In genomic region chr6:112694492-112694891, GRCm38 (mm10) we compare ENCODE assay signal across 16 mouse cellular contexts.
"Had no signal": no experiment of that assay in that cellular context is flagged by ENCODE, and none has a peak within 500 bp of the region (broad histone marks: within the 10 kb centered on the region; RNA-seq: fewer than 3 reads in every experiment).

No protein-coding gene starts in this region.

- ATAC-seq: intestine, embryonic 15.5 days; midbrain, embryonic 16.5 days had no signal

- H3K9ac ChIP-seq: intestine, embryonic 15.5 days; kidney, embryonic 15.5 days; limb, embryonic 15.5 days; lung, embryonic 15.5 days; midbrain, embryonic 12.5 days; neural tube, embryonic 15.5 days had no signal

- H3K4me3 ChIP-seq: intestine, embryonic 15.5 days; limb, embryonic 15.5 days; midbrain, embryonic 12.5 days; neural tube, embryonic 15.5 days had no signal

- H3K36me3 ChIP-seq: intestine, embryonic 15.5 days; midbrain, embryonic 12.5 days; neural tube, embryonic 15.5 days had no signal

- DNase-seq: kidney, adult 2 months; kidney, postnatal 14 days; left cerebral cortex, postnatal 4 days; lung, postnatal 14 days; thymus, adult 2 months; thymus, postnatal 25 days had no signal

- H3K4me2 ChIP-seq: intestine, embryonic 15.5 days; limb, embryonic 15.5 days; neural tube, embryonic 15.5 days had no signal

- H3K27ac ChIP-seq: intestine, embryonic 15.5 days; kidney, embryonic 15.5 days; limb, embryonic 15.5 days; lung, embryonic 15.5 days; macrophage; midbrain, embryonic 12.5 days; neural tube, embryonic 15.5 days; stomach, postnatal 0 days had no signal

- H3K27me3 ChIP-seq: intestine, embryonic 15.5 days; kidney, embryonic 15.5 days; lung, embryonic 15.5 days; megakaryocyte, embryonic 14.5 days had no signal

- H3K9me3 ChIP-seq: intestine, embryonic 15.5 days; kidney, embryonic 15.5 days; limb, embryonic 15.5 days; lung, embryonic 15.5 days; megakaryocyte, embryonic 14.5 days; midbrain, embryonic 12.5 days; neural tube, embryonic 15.5 days had no signal
